Mouse (Mus musculus): ENCODE results near the gene Fzr1.

DNA sequence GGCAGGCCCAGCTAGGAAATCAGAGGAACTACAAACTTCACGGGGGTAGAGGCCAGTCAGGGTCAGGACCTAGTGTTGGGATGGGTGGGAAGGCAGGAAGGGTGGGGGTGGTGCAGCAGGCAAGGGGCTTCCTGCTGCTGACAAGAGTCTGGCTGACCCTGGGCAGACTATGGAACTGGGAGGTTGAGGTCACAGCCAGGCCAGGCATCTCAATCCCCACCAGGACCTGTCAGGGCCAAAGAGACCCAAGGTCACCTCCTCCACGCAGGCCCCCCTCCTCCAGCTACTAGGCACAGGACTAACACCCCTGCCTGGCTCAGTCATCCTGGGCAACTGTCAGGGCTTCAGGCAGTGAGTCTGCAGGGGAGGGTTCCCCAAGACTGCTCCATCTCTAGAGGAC is 50.4 kb downstream of the Fzr1 start:
- no peak for TF ChIP-seq POLR2A (IDR thresholded peaks at IDR 0.05; ENCODE audit: low read depth, low read length)
- TF ChIP-seq USF2 (conservative IDR thresholded peaks at IDR 0.05; ENCODE audit: low read depth, low read length) = no peak
- no peak for TF ChIP-seq TCF12 (IDR thresholded peaks at IDR 0.05; ENCODE audit: low read depth, low read length)
- TF ChIP-seq EP300 (IDR thresholded peaks at IDR 0.05; ENCODE audit: low read length) = no peak
- TF ChIP-seq CHD2 (IDR thresholded peaks at IDR 0.05; ENCODE audit: low read length) = no peak
